Mouse (Mus musculus): ENCODE measurements around the gene Prkacb. TPM values are rescaled to one million over a fixed set of nuclear protein-coding genes. Genes with fewer than 3 reads are reported as not detected.

The Prkacb gene
- polyA plus RNA-seq, 1 experiment from 2014 or later, result 22.2 TPM

- H3K9ac ChIP-seq, result peak overlapping the region; percentile 79
- H3K36me3 ChIP-seq, result no peaks in the 10 kb centered on the region
- H3K4me2 ChIP-seq, result peak overlapping the region; percentile 89
- H3K4me3 ChIP-seq, result peak overlapping the region; percentile 78
- H3K27me3 ChIP-seq (replicated peaks), result no peaks in the 10 kb centered on the region
- peaks cover 12% of the 10 kb centered on the region for H3K4me1 ChIP-seq
- peak overlapping the region; percentile 69 for H3K27ac ChIP-seq
- no peaks in the 10 kb centered on the region for H3K9me3 ChIP-seq (replicated peaks)
- 1% methylated on average over 58 of the region's 60 CpGs for WGBS (ENCODE audit: insufficient replicate concordance)
- peak; percentile 74 for ATAC-seq
Measured at GRCm38 (mm10) chr3:146812041-146812878, 530 bp downstream of the Prkacb start.

- H3K4me1 ChIP-seq, result peaks cover 14% of the 10 kb centered on the region
- no peaks in the 10 kb centered on the region for H3K27me3 ChIP-seq (replicated peaks)
- H3K9me3 ChIP-seq (replicated peaks), result no peaks in the 10 kb centered on the region
- ATAC-seq, result peak; percentile 92
- H3K4me3 ChIP-seq, result no peak overlapping the region
- H3K36me3 ChIP-seq, result no peaks in the 10 kb centered on the region
- peak overlapping the region; percentile 15; the same call in 1 of the 2 replicates for H3K27ac ChIP-seq
- WGBS (ENCODE audit: insufficient replicate concordance), result 42% methylated on average over 12 of the region's 12 CpGs
- no peak overlapping the region for H3K9ac ChIP-seq
- peak overlapping the region; percentile 51 for H3K4me2 ChIP-seq
Measured at GRCm38 (mm10) chr3:146793554-146794257, 19.1 kb downstream of the Prkacb start.

GRCm38 (mm10) chr3:146792144-146792748 lies 20.5 kb downstream of the Prkacb start:
- no peak overlapping the region for H3K27ac ChIP-seq
- WGBS (ENCODE audit: insufficient replicate concordance), result 66% methylated on average over 3 of the region's 3 CpGs
- no peak overlapping the region for H3K4me2 ChIP-seq
- H3K4me3 ChIP-seq, result no peak overlapping the region
- H3K36me3 ChIP-seq, result no peaks in the 10 kb centered on the region
- H3K9me3 ChIP-seq (replicated peaks), result no peaks in the 10 kb centered on the region
- no peak for ATAC-seq
- H3K4me1 ChIP-seq, result peaks cover 18% of the 10 kb centered on the region
- no peaks in the 10 kb centered on the region for H3K27me3 ChIP-seq (replicated peaks)
- H3K9ac ChIP-seq, result no peak overlapping the region

- H3K4me1 ChIP-seq, result peaks cover 26% of the 10 kb centered on the region
- ATAC-seq, result no peak
- H3K9ac ChIP-seq, result no peak overlapping the region
- no peak overlapping the region for H3K4me2 ChIP-seq
- H3K4me3 ChIP-seq, result no peak overlapping the region
- no peaks in the 10 kb centered on the region for H3K36me3 ChIP-seq
- H3K27me3 ChIP-seq (replicated peaks), result no peaks in the 10 kb centered on the region
- H3K27ac ChIP-seq, result no peak overlapping the region
- WGBS (ENCODE audit: insufficient replicate concordance), result 63% methylated on average over 3 of the region's 3 CpGs
- no peaks in the 10 kb centered on the region for H3K9me3 ChIP-seq (replicated peaks)
Measured at GRCm38 (mm10) chr3:146784233-146784632, 28.6 kb downstream of the Prkacb start.

- no peak for ATAC-seq
- H3K9ac ChIP-seq, result no peak overlapping the region
- H3K4me3 ChIP-seq, result no peak overlapping the region
- no peaks in the 10 kb centered on the region for H3K27me3 ChIP-seq (replicated peaks)
- no peaks in the 10 kb centered on the region for H3K9me3 ChIP-seq (replicated peaks)
- H3K4me2 ChIP-seq, result no peak overlapping the region
- no peak overlapping the region for H3K27ac ChIP-seq
- H3K36me3 ChIP-seq, result no peaks in the 10 kb centered on the region
- 71% methylated on average over 7 of the region's 7 CpGs for WGBS (ENCODE audit: insufficient replicate concordance)
- H3K4me1 ChIP-seq, result peaks cover 30% of the 10 kb centered on the region
Measured at GRCm38 (mm10) chr3:146783645-146784225, 29.1 kb downstream of the Prkacb start.

- Histone ChIP-seq H3K4me2 (no peak overlapping the region), H3K27me3 (replicated peaks) (no peaks in the 10 kb centered on the region), H3K4me3 (no peak overlapping the region), H3K9ac (no peak overlapping the region), H3K27ac (no peak overlapping the region), H3K36me3 (no peaks in the 10 kb centered on the region), H3K4me1 (peaks cover 38% of the 10 kb centered on the region), H3K9me3 (replicated peaks) (no peaks in the 10 kb centered on the region)
- peak; percentile 25; the same call in 1 of the 2 replicates for ATAC-seq
- 43% methylated on average over 6 of the region's 6 CpGs for WGBS (ENCODE audit: insufficient replicate concordance)
Measured at GRCm38 (mm10) chr3:146782548-146782947, 30.2 kb downstream of the Prkacb start.

GRCm38 (mm10) chr3:146781131-146781530 lies 31.7 kb downstream of the Prkacb start:
- peaks cover 44% of the 10 kb centered on the region for H3K4me1 ChIP-seq
- H3K27me3 ChIP-seq (replicated peaks), result no peaks in the 10 kb centered on the region
- H3K9ac ChIP-seq, result 0 out of 2 replicates have a peak overlapping the region, but pooled peaks have one; percentile 3
- H3K9me3 ChIP-seq (replicated peaks), result no peaks in the 10 kb centered on the region
- ATAC-seq, result 0 out of 2 replicates have a peak, but pooled peaks have one; percentile 27
- WGBS (ENCODE audit: insufficient replicate concordance), result 14% methylated on average over 11 of the region's 11 CpGs
- no peaks in the 10 kb centered on the region for H3K36me3 ChIP-seq
- peak overlapping the region; percentile 63 for H3K27ac ChIP-seq
- H3K4me2 ChIP-seq, result peak overlapping the region; percentile 46
- H3K4me3 ChIP-seq, result peak overlapping the region; percentile 4; the same call in 1 of the 2 replicates

GRCm38 (mm10) chr3:146780241-146780640 lies 32.5 kb downstream of the Prkacb start:
- H3K9me3 ChIP-seq (replicated peaks), result no peaks in the 10 kb centered on the region
- no peak overlapping the region for H3K27ac ChIP-seq
- no peaks in the 10 kb centered on the region for H3K36me3 ChIP-seq
- WGBS (ENCODE audit: insufficient replicate concordance), result 77% methylated on average over 3 of the region's 3 CpGs
- no peak for ATAC-seq
- no peak overlapping the region for H3K9ac ChIP-seq
- no peaks in the 10 kb centered on the region for H3K27me3 ChIP-seq (replicated peaks)
- H3K4me2 ChIP-seq, result no peak overlapping the region
- no peak overlapping the region for H3K4me3 ChIP-seq
- H3K4me1 ChIP-seq, result peaks cover 45% of the 10 kb centered on the region

GRCm38 (mm10) chr3:146778913-146779312 lies 33.9 kb downstream of the Prkacb start:
- Histone ChIP-seq H3K27me3 (replicated peaks) (no peaks in the 10 kb centered on the region), H3K4me1 (peaks cover 43% of the 10 kb centered on the region), H3K4me2 (no peak overlapping the region), H3K4me3 (no peak overlapping the region), H3K36me3 (no peaks in the 10 kb centered on the region), H3K27ac (no peak overlapping the region), H3K9ac (no peak overlapping the region), H3K9me3 (replicated peaks) (no peaks in the 10 kb centered on the region)
- no peak for ATAC-seq
- WGBS (ENCODE audit: insufficient replicate concordance), result 79% methylated on average over 8 of the region's 8 CpGs

- 76% methylated on average over 2 of the region's 2 CpGs for WGBS (ENCODE audit: insufficient replicate concordance)
- no peaks in the 10 kb centered on the region for H3K36me3 ChIP-seq
- H3K4me3 ChIP-seq, result no peak overlapping the region
- H3K27ac ChIP-seq, result no peak overlapping the region
- H3K27me3 ChIP-seq (replicated peaks), result no peaks in the 10 kb centered on the region
- H3K9me3 ChIP-seq (replicated peaks), result no peaks in the 10 kb centered on the region
- ATAC-seq, result no peak
- H3K4me2 ChIP-seq, result no peak overlapping the region
- no peak overlapping the region for H3K9ac ChIP-seq
- H3K4me1 ChIP-seq, result peaks cover 41% of the 10 kb centered on the region
Measured at GRCm38 (mm10) chr3:146778451-146778850, 34.3 kb downstream of the Prkacb start.

GRCm38 (mm10) chr3:146776711-146777110 lies 36.1 kb downstream of the Prkacb start:
- Histone ChIP-seq H3K4me3 (no peak overlapping the region), H3K9ac (no peak overlapping the region), H3K27me3 (replicated peaks) (no peaks in the 10 kb centered on the region), H3K4me2 (0 out of 2 replicates have a peak overlapping the region, but pooled peaks have one; percentile 15), H3K4me1 (peaks cover 35% of the 10 kb centered on the region), H3K9me3 (replicated peaks) (no peaks in the 10 kb centered on the region), H3K36me3 (no peaks in the 10 kb centered on the region), H3K27ac (no peak overlapping the region)
- 31% methylated on average over 5 of the region's 5 CpGs for WGBS (ENCODE audit: insufficient replicate concordance)
- no peak for ATAC-seq

All from liver, embryonic 12.5 days (tissue).